Mouse (Mus musculus): ENCODE measurements around the gene Bud23. TPM values are rescaled to one million over a fixed set of nuclear protein-coding genes. Genes with fewer than 3 reads are reported as not detected.

Bud23 gene
- polyA plus RNA-seq, 1 experiment from 2014 or later: 74.4 TPM

DNA sequence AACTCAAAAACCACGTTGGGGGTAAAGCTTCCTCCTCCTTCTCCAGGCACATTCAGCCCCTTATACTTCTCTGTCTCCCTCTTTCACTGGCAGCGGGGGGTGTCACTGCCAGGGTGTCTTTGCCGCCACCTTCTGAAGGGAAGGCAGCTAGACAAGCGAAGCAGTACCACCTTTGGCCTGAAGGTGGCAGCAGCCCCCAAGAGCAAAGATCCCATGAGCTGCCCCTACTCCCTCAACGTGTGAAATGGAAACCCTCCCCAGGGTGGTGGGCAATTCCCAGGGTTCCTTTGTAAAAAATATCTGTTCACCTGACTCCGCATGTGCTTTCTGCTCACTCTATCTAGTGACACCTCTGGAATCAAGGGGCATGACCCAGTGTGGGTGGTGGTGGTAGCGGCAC lies 49.3 kb downstream of the Bud23 start:
- no peaks in the 10 kb centered on the region for H3K36me3 ChIP-seq (ENCODE audit: control insufficient read depth, insufficient read depth, low read length)
- no peak for ATAC-seq
- H3K4me2 ChIP-seq (ENCODE audit: low read length): no peak overlapping the region
- H3K27ac ChIP-seq (ENCODE audit: low read length): no peak overlapping the region
- 14% methylated on average over 7 of the region's 7 CpGs for WGBS
- H3K9me3 ChIP-seq (replicated peaks; ENCODE audit: control insufficient read depth, low read length, poor library complexity, severe bottlenecking): no peaks in the 10 kb centered on the region
- peaks cover 18% of the 10 kb centered on the region for H3K4me1 ChIP-seq (ENCODE audit: control insufficient read depth, insufficient read depth, low read length)
- H3K9ac ChIP-seq (ENCODE audit: low read depth, low read length): no peak overlapping the region
- H3K27me3 ChIP-seq (ENCODE audit: control insufficient read depth, insufficient read depth, low read depth, low read length): no peaks in the 10 kb centered on the region
- H3K4me3 ChIP-seq (ENCODE audit: low read depth, low read length): no peak overlapping the region

- Histone ChIP-seq H3K27me3 (ENCODE audit: control insufficient read depth, insufficient read depth, low read depth, low read length) (no peaks in the 10 kb centered on the region), H3K4me1 (ENCODE audit: control insufficient read depth, insufficient read depth, low read length) (peaks cover 22% of the 10 kb centered on the region), H3K4me2 (ENCODE audit: low read length) (no peak overlapping the region; the same call in 1 of the 2 replicates), H3K4me3 (ENCODE audit: low read depth, low read length) (no peak overlapping the region), H3K27ac (ENCODE audit: low read length) (no peak overlapping the region), H3K9ac (ENCODE audit: low read depth, low read length) (no peak overlapping the region), H3K9me3 (replicated peaks; ENCODE audit: control insufficient read depth, low read length, poor library complexity, severe bottlenecking) (no peaks in the 10 kb centered on the region), H3K36me3 (ENCODE audit: control insufficient read depth, insufficient read depth, low read length) (no peaks in the 10 kb centered on the region)
- 6% methylated on average over 16 of the region's 16 CpGs for WGBS
- no peak for ATAC-seq
Measured at GRCm38 (mm10) chr5:135012671-135013441, 51.9 kb downstream of the Bud23 start.

- Histone ChIP-seq H3K27me3 (ENCODE audit: control insufficient read depth, insufficient read depth, low read depth, low read length) (no peaks in the 10 kb centered on the region), H3K4me3 (ENCODE audit: low read depth, low read length) (0 out of 2 replicates have a peak overlapping the region, but pooled peaks have one; percentile 6), H3K27ac (ENCODE audit: low read length) (no peak overlapping the region), H3K4me2 (ENCODE audit: low read length) (peak overlapping the region; percentile 21; the same call in 1 of the 2 replicates), H3K9ac (ENCODE audit: low read depth, low read length) (peak overlapping the region; percentile 39), H3K36me3 (ENCODE audit: control insufficient read depth, insufficient read depth, low read length) (no peaks in the 10 kb centered on the region), H3K9me3 (replicated peaks; ENCODE audit: control insufficient read depth, low read length, poor library complexity, severe bottlenecking) (no peaks in the 10 kb centered on the region), H3K4me1 (ENCODE audit: control insufficient read depth, insufficient read depth, low read length) (peaks cover 22% of the 10 kb centered on the region)
- no peak for ATAC-seq
- 26% methylated on average over 26 of the region's 26 CpGs for WGBS
Measured at GRCm38 (mm10) chr5:135011809-135012613, 52.7 kb downstream of the Bud23 start.

DNA sequence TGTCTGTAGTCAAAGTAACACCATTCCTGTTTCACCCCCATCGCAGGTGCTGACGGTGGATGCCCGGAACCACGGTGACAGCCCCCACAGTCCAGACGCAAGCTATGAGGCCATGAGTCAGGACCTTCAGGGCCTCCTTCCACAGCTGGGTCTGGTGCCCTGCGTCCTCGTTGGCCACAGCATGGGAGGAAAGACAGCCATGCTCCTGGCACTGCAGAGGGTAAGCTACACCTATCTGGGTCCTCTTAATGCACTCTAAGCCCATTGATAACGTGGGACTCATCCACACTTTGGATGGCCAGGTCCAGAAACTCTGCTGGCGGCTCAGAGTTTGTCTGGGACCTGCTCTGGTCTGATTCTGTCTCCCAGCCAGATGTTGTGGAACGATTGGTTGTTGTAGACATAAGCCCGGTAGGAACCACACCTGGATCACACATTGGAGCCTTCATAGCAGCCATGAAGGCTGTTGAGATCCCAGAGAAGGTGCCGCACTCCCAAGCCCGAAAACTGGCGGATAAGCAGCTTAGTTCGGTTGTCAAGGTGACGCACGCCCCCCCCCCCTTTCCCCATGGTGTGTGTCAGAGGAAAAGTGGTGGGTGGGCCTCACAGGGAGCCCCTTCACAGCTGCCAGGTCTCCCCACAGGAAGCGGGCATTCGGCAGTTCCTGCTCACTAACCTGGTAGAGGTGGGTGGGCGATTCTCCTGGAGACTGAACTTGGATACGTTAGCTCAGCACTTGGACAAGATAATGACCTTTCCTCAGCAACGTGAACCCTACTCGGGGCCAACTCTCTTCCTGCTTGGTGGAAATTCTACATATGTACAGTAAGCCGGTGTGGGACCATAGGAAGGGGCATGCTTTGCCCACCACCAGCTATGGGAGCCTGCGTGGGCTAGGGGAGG lies 53.7 kb downstream of the Bud23 start:
- H3K9me3 ChIP-seq (replicated peaks; ENCODE audit: control insufficient read depth, low read length, poor library complexity, severe bottlenecking): no peaks in the 10 kb centered on the region
- 74% methylated on average over 23 of the region's 25 CpGs for WGBS
- H3K4me2 ChIP-seq (ENCODE audit: low read length): no peak overlapping the region; the same call in 1 of the 2 replicates
- no peak for ATAC-seq
- H3K9ac ChIP-seq (ENCODE audit: low read depth, low read length): no peak overlapping the region
- no peaks in the 10 kb centered on the region for H3K36me3 ChIP-seq (ENCODE audit: control insufficient read depth, insufficient read depth, low read length)
- H3K4me1 ChIP-seq (ENCODE audit: control insufficient read depth, insufficient read depth, low read length): peaks cover 22% of the 10 kb centered on the region
- no peak overlapping the region for H3K4me3 ChIP-seq (ENCODE audit: low read depth, low read length)
- H3K27ac ChIP-seq (ENCODE audit: low read length): no peak overlapping the region
- H3K27me3 ChIP-seq (ENCODE audit: control insufficient read depth, insufficient read depth, low read depth, low read length): no peaks in the 10 kb centered on the region

GRCm38 (mm10) chr5:135010320-135010709 lies 54.4 kb downstream of the Bud23 start:
- peaks cover 22% of the 10 kb centered on the region for H3K4me1 ChIP-seq (ENCODE audit: control insufficient read depth, insufficient read depth, low read length)
- H3K27ac ChIP-seq (ENCODE audit: low read length): peak overlapping the region; percentile 99
- H3K9ac ChIP-seq (ENCODE audit: low read depth, low read length): peak overlapping the region; percentile 72
- no peaks in the 10 kb centered on the region for H3K9me3 ChIP-seq (replicated peaks; ENCODE audit: control insufficient read depth, low read length, poor library complexity, severe bottlenecking)
- H3K27me3 ChIP-seq (ENCODE audit: control insufficient read depth, insufficient read depth, low read depth, low read length): no peaks in the 10 kb centered on the region
- WGBS: 61% methylated on average over 7 of the region's 7 CpGs
- H3K36me3 ChIP-seq (ENCODE audit: control insufficient read depth, insufficient read depth, low read length): no peaks in the 10 kb centered on the region
- no peak for ATAC-seq
- peak overlapping the region; percentile 68 for H3K4me3 ChIP-seq (ENCODE audit: low read depth, low read length)
- peak overlapping the region; percentile 85 for H3K4me2 ChIP-seq (ENCODE audit: low read length)

GRCm38 (mm10) chr5:135009590-135010319 lies 55.0 kb downstream of the Bud23 start:
- peak overlapping the region; percentile 72 for H3K9ac ChIP-seq (ENCODE audit: low read depth, low read length)
- H3K4me2 ChIP-seq (ENCODE audit: low read length): peak overlapping the region; percentile 85
- H3K27me3 ChIP-seq (ENCODE audit: control insufficient read depth, insufficient read depth, low read depth, low read length): no peaks in the 10 kb centered on the region
- peaks cover 22% of the 10 kb centered on the region for H3K4me1 ChIP-seq (ENCODE audit: control insufficient read depth, insufficient read depth, low read length)
- peak; percentile 88 for ATAC-seq
- H3K36me3 ChIP-seq (ENCODE audit: control insufficient read depth, insufficient read depth, low read length): no peaks in the 10 kb centered on the region
- peak overlapping the region; percentile 68 for H3K4me3 ChIP-seq (ENCODE audit: low read depth, low read length)
- WGBS: under 1% methylated on average over 37 of the region's 37 CpGs
- peak overlapping the region; percentile 99 for H3K27ac ChIP-seq (ENCODE audit: low read length)
- no peaks in the 10 kb centered on the region for H3K9me3 ChIP-seq (replicated peaks; ENCODE audit: control insufficient read depth, low read length, poor library complexity, severe bottlenecking)

- Histone ChIP-seq H3K4me3 (ENCODE audit: low read depth, low read length) (peak within 1 kb of the TSS; percentile 68), H3K9me3 (replicated peaks; ENCODE audit: control insufficient read depth, low read length, poor library complexity, severe bottlenecking) (no peaks in the 10 kb centered on the region), H3K36me3 (ENCODE audit: control insufficient read depth, insufficient read depth, low read length) (no peaks in the 10 kb centered on the region), H3K27ac (ENCODE audit: low read length) (peak within 1 kb of the TSS; percentile 99), H3K9ac (ENCODE audit: low read depth, low read length) (peak within 1 kb of the TSS; percentile 88), H3K4me2 (ENCODE audit: low read length) (peak within 1 kb of the TSS; percentile 85), H3K27me3 (ENCODE audit: control insufficient read depth, insufficient read depth, low read depth, low read length) (no peaks in the 10 kb centered on the region), H3K4me1 (ENCODE audit: control insufficient read depth, insufficient read depth, low read length) (peaks cover 22% of the 10 kb centered on the region)
- under 1% methylated on average over 52 of the region's 52 CpGs for WGBS
- ATAC-seq: peak; percentile 92
Measured at GRCm38 (mm10) chr5:135008671-135009589, 55.8 kb downstream of the Bud23 start, which contains the start of gene Abhd11. Gene Abhd11 (plus strand): TSS chr5:135009152.
